22 mouse cellular contexts compared by ENCODE assay signal in the genomic region with DNA sequence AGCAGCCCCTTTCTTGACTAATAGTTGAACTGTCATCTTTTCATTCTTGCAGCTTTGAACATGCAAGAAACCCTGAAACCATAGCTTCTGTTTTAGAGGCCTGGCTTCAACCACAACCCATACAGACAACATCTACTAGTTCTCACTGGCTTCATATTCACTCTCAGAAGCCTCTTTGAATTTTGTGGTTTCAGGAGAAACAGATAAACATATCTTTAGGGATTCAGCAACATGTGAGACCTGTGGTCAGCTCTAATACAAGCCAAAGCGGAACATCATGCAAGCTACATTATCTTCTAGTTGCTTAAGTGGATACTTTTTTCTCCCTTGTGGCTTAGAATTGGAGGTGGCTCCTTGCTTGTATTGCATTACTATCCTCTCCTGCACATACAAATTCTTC.
DNase-seq lines count a peak whose midpoint lies in the region; ATAC-seq and TF ChIP-seq lines count a peak whose summit lies in the region.
"Had no signal": no experiment of that assay in that cellular context is flagged by ENCODE, and none has a peak within 500 bp of the region (broad histone marks: within the 10 kb centered on the region; RNA-seq: fewer than 3 reads in every experiment).

No protein-coding gene starts in this region.

- no peak overlapping the region for H3K27ac ChIP-seq in embryonic facial prominence, embryonic 14.5 days (replicated peaks; ENCODE audit: low read depth, low read length)
- H3K27ac ChIP-seq in embryonic facial prominence, embryonic 10.5 days (replicated peaks) = no peak overlapping the region
- no peak overlapping the region for H3K27ac ChIP-seq in MEL (ENCODE audit: control insufficient read depth, low read depth, low read length)
- H3K27ac ChIP-seq in limb, embryonic 10.5 days = no peak overlapping the region

- peak; percentile 3 for DNase-seq in embryonic facial prominence, embryonic 14.5 days (ENCODE audit: low spot score)
- DNase-seq in embryonic facial prominence, embryonic 10.5 days (ENCODE audit: low spot score) = no peak
- peak; percentile 67 for DNase-seq in MEL (ENCODE audit: low read depth, low spot score)
- peak; percentile 56 for DNase-seq in MEL-GATA-1-ER (ENCODE audit: extremely low read depth, low read depth)
- no peak for DNase-seq in left cerebral cortex, postnatal 10 days (ENCODE audit: extremely low spot score in 1 of 2, low spot score in 2 of 2)
- DNase-seq in limb, embryonic 10.5 days (ENCODE audit: low spot score) = no peak
- DNase-seq: adrenal gland, adult 8-10 months; adrenal gland, postnatal 10 days; adrenal gland, postnatal 14 days; adrenal gland, postnatal 25 days; adrenal gland, postnatal 36 days; B cell, adult 2 months; cerebellum, adult 11 months; cerebellum, adult 11-12 months; cerebellum, adult 18-20 months; cerebellum, adult 2 months; cerebellum, adult 8-10 months had no signal

- H3K4me3 ChIP-seq in embryonic facial prominence, embryonic 14.5 days (ENCODE audit: low read depth, low read length) = no peak overlapping the region
- H3K4me3 ChIP-seq in embryonic facial prominence, embryonic 10.5 days = no peak overlapping the region
- no peak overlapping the region for H3K4me3 ChIP-seq in MEL (ENCODE audit: control insufficient read depth in 1 of 2, insufficient read depth in 1 of 2, low read depth in 2 of 2, low read length in 2 of 2)
- H3K4me3 ChIP-seq in limb, embryonic 10.5 days = no peak overlapping the region

- no peaks in the 10 kb centered on the region for H3K9me3 ChIP-seq in embryonic facial prominence, embryonic 14.5 days (ENCODE audit: control insufficient read depth, low read length)
- H3K9me3 ChIP-seq in embryonic facial prominence, embryonic 10.5 days = no peaks in the 10 kb centered on the region
- H3K9me3 ChIP-seq in MEL (replicated peaks; ENCODE audit: insufficient read depth, low read length) = no peaks in the 10 kb centered on the region
- H3K9me3 ChIP-seq in limb, embryonic 10.5 days (replicated peaks) = no peaks in the 10 kb centered on the region
- H3K9me3 ChIP-seq: G1E had no signal

- H3K79me2 ChIP-seq in MEL (ENCODE audit: control insufficient read depth, insufficient read depth, low read length, poor library complexity) = no peaks in the 10 kb centered on the region

- H3K4me1 ChIP-seq in embryonic facial prominence, embryonic 14.5 days (ENCODE audit: control insufficient read depth, insufficient read depth, low read length) = no peaks in the 10 kb centered on the region
- H3K4me1 ChIP-seq in embryonic facial prominence, embryonic 10.5 days = no peaks in the 10 kb centered on the region
- H3K4me1 ChIP-seq in MEL (ENCODE audit: control insufficient read depth in 1 of 2, insufficient read depth in 2 of 2, low read length in 2 of 2) = peaks cover 0 to 2% of the 10 kb centered on the region in 2 experiments; a peak in 1 of 4 replicates
- H3K4me1 ChIP-seq in limb, embryonic 10.5 days = no peaks in the 10 kb centered on the region

- H3K27me3 ChIP-seq in embryonic facial prominence, embryonic 14.5 days (replicated peaks; ENCODE audit: control insufficient read depth, insufficient read depth, low read length) = no peaks in the 10 kb centered on the region
- no peaks in the 10 kb centered on the region for H3K27me3 ChIP-seq in embryonic facial prominence, embryonic 10.5 days (replicated peaks; ENCODE audit: low read depth, poor library complexity, severe bottlenecking)
- no peaks in the 10 kb centered on the region for H3K27me3 ChIP-seq in MEL (ENCODE audit: control insufficient read depth in 1 of 2, insufficient read depth in 2 of 2, low read length in 2 of 2)
- no peaks in the 10 kb centered on the region for H3K27me3 ChIP-seq in limb, embryonic 10.5 days (ENCODE audit: low read depth, poor library complexity, severe bottlenecking)
- H3K27me3 ChIP-seq: CH12.LX, Patski had no signal

- H3K9ac ChIP-seq in embryonic facial prominence, embryonic 14.5 days (ENCODE audit: low read depth, low read length) = no peak overlapping the region
- H3K9ac ChIP-seq in MEL (ENCODE audit: control insufficient read depth, low read depth, low read length, poor library complexity, severe bottlenecking) = no peak overlapping the region

- no peaks in the 10 kb centered on the region for H3K36me3 ChIP-seq in embryonic facial prominence, embryonic 14.5 days (ENCODE audit: control insufficient read depth, insufficient read depth, low read length)
- no peaks in the 10 kb centered on the region for H3K36me3 ChIP-seq in embryonic facial prominence, embryonic 10.5 days (replicated peaks)
- H3K36me3 ChIP-seq in MEL (ENCODE audit: control insufficient read depth in 1 of 2, insufficient read depth in 2 of 2, low read length in 2 of 2) = no peaks in the 10 kb centered on the region
- no peaks in the 10 kb centered on the region for H3K36me3 ChIP-seq in limb, embryonic 10.5 days
- H3K36me3 ChIP-seq: G1E had no signal

- TF ChIP-seq EP300 in MEL (IDR thresholded peaks at IDR 0.05; ENCODE audit: low read depth in 1 of 2, low read length in 2 of 2) = peak; percentile 73 to 83

- intact Hi-C loops in left cerebral cortex, postnatal 10 days (cut with DNase I) = no loop called here

- no peak for TF ChIP-seq CTCF in MEL (IDR thresholded peaks at IDR 0.05 in 2 of 3, conservative IDR thresholded peaks at IDR 0.05 in 1 of 3; ENCODE audit: control insufficient read depth in 1 of 3, insufficient read depth in 1 of 3, low read depth in 2 of 3, low read length in 3 of 3, poor library complexity in 1 of 3, severe bottlenecking in 1 of 3)

- WGBS in embryonic facial prominence, embryonic 14.5 days = 81% methylated on average over 1 of the region's 1 CpGs
- WGBS in embryonic facial prominence, embryonic 10.5 days = 93% methylated on average over 1 of the region's 1 CpGs
- 90% methylated on average over 1 of the region's 1 CpGs for WGBS in limb, embryonic 10.5 days

- ATAC-seq in embryonic facial prominence, embryonic 14.5 days (ENCODE audit: low read depth) = no peak
- ATAC-seq: activated CD4-positive, CD25-positive, alpha-beta regulatory T cell, adult 4 months; CD4-positive, CD25-positive, alpha-beta regulatory T cell, adult 4 months; Patski had no signal

- no peak overlapping the region for H3K4me2 ChIP-seq in embryonic facial prominence, embryonic 14.5 days (ENCODE audit: low read depth, low read length)

- TF ChIP-seq RAD21 in MEL (IDR thresholded peaks at IDR 0.05; ENCODE audit: low read depth, low read length) = no peak

- TF ChIP-seq POLR2A in MEL (IDR thresholded peaks at IDR 0.05; ENCODE audit: control insufficient read depth in 1 of 2, insufficient read depth in 1 of 2, low read depth in 1 of 2, low read length in 2 of 2, poor library complexity in 1 of 2) = no peak

TF ChIP-seq in MEL, 35 proteins besides CTCF, POLR2A, EP300 and RAD21 (continues in another document):
- TF ChIP-seq KAT2A (conservative IDR thresholded peaks at IDR 0.05; ENCODE audit: low read depth, low read length) = no peak
- no peak for TF ChIP-seq ZKSCAN1 (IDR thresholded peaks at IDR 0.05; ENCODE audit: low read depth, low read length)
- no peak for TF ChIP-seq E2F4 (IDR thresholded peaks at IDR 0.05; ENCODE audit: borderline replicate concordance, low read depth, low read length)
- TF ChIP-seq MYB (IDR thresholded peaks at IDR 0.05; ENCODE audit: low read depth, low read length) = no peak
- no peak for TF ChIP-seq POLR2AphosphoS2 (IDR thresholded peaks at IDR 0.05; ENCODE audit: low read length)
- peak; percentile 73 for TF ChIP-seq BHLHE40 (IDR thresholded peaks at IDR 0.05; ENCODE audit: borderline replicate concordance, low read depth, low read length)
- no peak for TF ChIP-seq CHD1 (IDR thresholded peaks at IDR 0.05; ENCODE audit: low read depth, low read length)
- TF ChIP-seq TAL1 (IDR thresholded peaks at IDR 0.05; ENCODE audit: low read length) = peak; percentile 13; the same call in 1 of the 2 replicates
- TF ChIP-seq RCOR1 (IDR thresholded peaks at IDR 0.05; ENCODE audit: low read depth, low read length) = peak; percentile 89
- no peak for TF ChIP-seq MEF2A (IDR thresholded peaks at IDR 0.05; ENCODE audit: extremely low read depth, insufficient replicate concordance, low read depth, low read length, poor library complexity, severe bottlenecking)
- no peak for TF ChIP-seq NELFE (IDR thresholded peaks at IDR 0.05; ENCODE audit: low read depth, low read length)
- no peak for TF ChIP-seq MYC (IDR thresholded peaks at IDR 0.05; ENCODE audit: low read depth, low read length)
- TF ChIP-seq ETS1 (IDR thresholded peaks at IDR 0.05; ENCODE audit: low read depth, low read length) = peak; percentile 49
- TF ChIP-seq GABPA (IDR thresholded peaks at IDR 0.05; ENCODE audit: low read depth, low read length) = no peak
- peak; percentile 72; the same call in 1 of the 2 replicates for TF ChIP-seq GATA1 (IDR thresholded peaks at IDR 0.05; ENCODE audit: low read depth, low read length)
- no peak for TF ChIP-seq ZMIZ1 (IDR thresholded peaks at IDR 0.05; ENCODE audit: low read depth, low read length)
- TF ChIP-seq NRF1 (IDR thresholded peaks at IDR 0.05; ENCODE audit: insufficient read depth, low read depth, low read length, poor library complexity, severe bottlenecking) = no peak
- 0 out of 2 replicates have a peak, but pooled peaks have one; percentile 10 for TF ChIP-seq MAFK (IDR thresholded peaks at IDR 0.05; ENCODE audit: borderline replicate concordance, low read depth, low read length)
- TF ChIP-seq CHD2 (IDR thresholded peaks at IDR 0.05; ENCODE audit: low read length) = no peak
- TF ChIP-seq USF2 (IDR thresholded peaks at IDR 0.05; ENCODE audit: borderline replicate concordance in 1 of 2, insufficient read depth in 1 of 2, low read depth in 1 of 2, low read length in 2 of 2) = no peak
- TF ChIP-seq HCFC1 (IDR thresholded peaks at IDR 0.05; ENCODE audit: low read depth, low read length) = no peak
- peak; percentile 36; the same call in 1 of the 2 replicates for TF ChIP-seq SIN3A (IDR thresholded peaks at IDR 0.05; ENCODE audit: low read length)
- no peak for TF ChIP-seq ZC3H11A (IDR thresholded peaks at IDR 0.05; ENCODE audit: low read depth, low read length)
- TF ChIP-seq MXI1 (IDR thresholded peaks at IDR 0.05; ENCODE audit: low read depth, low read length) = no peak
- TF ChIP-seq TCF12 (IDR thresholded peaks at IDR 0.05; ENCODE audit: low read depth, low read length) = peak; percentile 56; the same call in 1 of the 2 replicates
- TF ChIP-seq UBTF (IDR thresholded peaks at IDR 0.05; ENCODE audit: borderline replicate concordance, insufficient read depth, low read depth, low read length) = no peak
- peak; percentile 11; the same call in 1 of the 2 replicates for TF ChIP-seq ZNF384 (IDR thresholded peaks at IDR 0.05; ENCODE audit: low read depth, low read length)
- TF ChIP-seq USF1 (IDR thresholded peaks at IDR 0.05; ENCODE audit: low read depth, low read length) = no peak
- TF ChIP-seq POLR2AphosphoS5 (IDR thresholded peaks at IDR 0.05; ENCODE audit: borderline replicate concordance, low read depth, low read length) = no peak
- TF ChIP-seq JUND (IDR thresholded peaks at IDR 0.05; ENCODE audit: low read depth, low read length) = no peak

Comparison
In these comparisons a context has a peak if more than half of its experiments do, and no peak if none do; other contexts are left out.
1. DNase-seq: peak in embryonic facial prominence, embryonic 14.5 days (single experiment), MEL (single experiment) and MEL-GATA-1-ER (single experiment); none in embryonic facial prominence, embryonic 10.5 days (single experiment), left cerebral cortex, postnatal 10 days (0 of 2) and limb, embryonic 10.5 days (single experiment).